ENCODE assay signal across 8 mouse cellular contexts in the genomic region with DNA sequence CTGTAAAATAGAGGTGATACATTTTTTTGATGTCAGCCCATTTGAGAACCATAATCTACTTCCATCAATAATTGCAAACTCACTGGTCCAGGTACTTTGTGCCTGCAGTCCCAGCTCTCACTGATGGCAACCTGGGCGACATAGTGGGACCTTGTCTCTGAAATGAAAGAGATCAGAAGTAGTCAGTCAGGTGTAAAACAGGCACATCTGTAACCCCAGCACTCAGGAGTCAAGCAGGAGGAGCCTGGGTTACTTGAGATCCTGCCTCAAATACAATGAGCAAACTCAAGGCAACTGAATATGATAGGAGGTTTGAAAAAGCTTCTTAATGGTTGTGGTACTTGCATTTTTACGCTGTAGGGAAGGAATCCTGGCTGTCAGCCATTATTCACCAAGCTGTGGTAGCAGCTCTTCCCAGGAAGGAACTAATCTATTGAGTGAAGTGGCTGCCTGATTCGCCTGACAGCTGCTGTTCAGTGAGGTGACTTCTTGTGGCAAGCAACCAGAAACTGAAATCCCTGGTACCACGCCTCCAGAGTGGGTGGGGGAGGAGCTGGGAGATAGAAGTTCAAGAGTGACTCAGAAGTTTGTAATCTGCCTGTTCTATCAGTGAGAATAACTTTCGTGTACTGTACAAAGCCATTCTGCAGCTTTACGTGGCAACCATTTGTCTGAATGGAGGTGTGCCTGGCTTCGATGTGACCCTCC. TPM values are rescaled to one million over a fixed set of nuclear protein-coding genes. Genes with fewer than 3 reads are reported as not detected.
A peak's percentile ranks its signal among the peaks of the same experiment; 100 is the strongest.
DNase-seq lines count a peak whose midpoint lies in the region; ATAC-seq and TF ChIP-seq lines count a peak whose summit lies in the region.

No protein-coding gene starts in this region.

- H3K4me1 ChIP-seq in ES-Bruce4 (ENCODE audit: control insufficient read depth, insufficient read depth, low read length): no peaks in the 10 kb centered on the region
- peaks cover 39 to 40% of the 10 kb centered on the region in 2 experiments for H3K4me1 ChIP-seq in liver, embryonic 14.5 days (replicated peaks; ENCODE audit: control insufficient read depth in 2 of 2, insufficient read depth in 2 of 2, low read length in 1 of 2)
- peaks cover 10% of the 10 kb centered on the region for H3K4me1 ChIP-seq in olfactory bulb, adult 2 months (ENCODE audit: control insufficient read depth, insufficient read depth, low read length)

- TF ChIP-seq POLR2A in ES-Bruce4 (IDR thresholded peaks at IDR 0.05; ENCODE audit: insufficient read depth, low read length): no peak
- no peak for TF ChIP-seq POLR2A in olfactory bulb, adult 2 months (IDR thresholded peaks at IDR 0.05; ENCODE audit: insufficient read depth, low read depth, low read length)

- H3K27ac ChIP-seq in ES-Bruce4 (ENCODE audit: insufficient read depth, low read length): peak overlapping the region; percentile 58; the same call in 1 of the 2 replicates
- H3K27ac ChIP-seq in liver, embryonic 14.5 days: peak overlapping the region; percentile 92
- H3K27ac ChIP-seq in olfactory bulb, adult 2 months (ENCODE audit: insufficient read depth, low read depth, low read length): peak overlapping the region; percentile 61

- no peak overlapping the region for H3K9ac ChIP-seq in ES-Bruce4 (ENCODE audit: low read depth, poor library complexity, severe bottlenecking)
- H3K9ac ChIP-seq in liver, embryonic 14.5 days (replicated peaks): peak overlapping the region; percentile 51

- no peak overlapping the region for H3K4me3 ChIP-seq in ES-Bruce4 (ENCODE audit: low read depth, low read length)
- H3K4me3 ChIP-seq in liver, embryonic 14.5 days (ENCODE audit: insufficient read depth in 1 of 2, low read depth in 2 of 2, low read length in 2 of 2): peak overlapping the region; percentile 31 to 50; a peak in 3 of 4 replicates
- no peak overlapping the region for H3K4me3 ChIP-seq in olfactory bulb, adult 2 months (ENCODE audit: insufficient read depth, low read depth, low read length)

- peaks cover 38% of the 10 kb centered on the region for H3K36me3 ChIP-seq in ES-Bruce4 (ENCODE audit: control insufficient read depth, insufficient read depth, low read length, poor library complexity, severe bottlenecking)
- H3K36me3 ChIP-seq in liver, embryonic 14.5 days (replicated peaks; ENCODE audit: control insufficient read depth, insufficient read depth, low read depth): peaks cover 20% of the 10 kb centered on the region

- no peaks in the 10 kb centered on the region for H3K27me3 ChIP-seq in ES-Bruce4 (ENCODE audit: control insufficient read depth, insufficient read depth, low read length, poor library complexity, severe bottlenecking)
- H3K27me3 ChIP-seq in liver, embryonic 14.5 days (ENCODE audit: control insufficient read depth, insufficient read depth, low read length): no peaks in the 10 kb centered on the region

- peak overlapping the region; percentile 68 for H3K4me2 ChIP-seq in liver, embryonic 14.5 days (ENCODE audit: low read depth)

- no peaks in the 10 kb centered on the region for H3K9me3 ChIP-seq in ES-Bruce4 (replicated peaks; ENCODE audit: control insufficient read depth, insufficient read depth, low read length, poor library complexity, severe bottlenecking)
- no peaks in the 10 kb centered on the region for H3K9me3 ChIP-seq in liver, embryonic 14.5 days (ENCODE audit: control insufficient read depth, low read length)

- no peak for TF ChIP-seq EP300 in ES-Bruce4 (IDR thresholded peaks at IDR 0.05; ENCODE audit: insufficient read depth, low read depth, low read length)
- peak; percentile 53 for TF ChIP-seq EP300 in liver, embryonic 14.5 days (IDR thresholded peaks at IDR 0.05; ENCODE audit: low read depth)

- ATAC-seq in granulocyte monocyte progenitor cell, adult 5-6 weeks (replicated peaks; ENCODE audit: poor library complexity, severe bottlenecking): peak; percentile 97
- peak; percentile 88 for ATAC-seq in liver, embryonic 14.5 days (ENCODE audit: insufficient read depth)

- WGBS in liver, embryonic 14.5 days (ENCODE audit: insufficient replicate concordance): 8% methylated on average over 7 of the region's 7 CpGs
- 15% methylated on average over 7 of the region's 7 CpGs for WGBS in olfactory bulb, adult 2 months

- peak; percentile 99 for DNase-seq in 3T3-L1 (ENCODE audit: low read depth, low spot score)
- peak; percentile 91 for DNase-seq in c-Kit-positive CD71-positive TER-119-positive erythroid progenitor cells, embryonic 14.5 days (ENCODE audit: low spot score)
- DNase-seq in kidney, adult 9 months: peak; percentile 84
- peak; percentile 79 to 88 (median 84) for DNase-seq in liver, embryonic 14.5 days (ENCODE audit: low read depth in 3 of 3, low spot score in 3 of 3)
- peak; percentile 81 for DNase-seq in thymus, postnatal 25 days

- no peak for TF ChIP-seq CTCF in ES-Bruce4 (IDR thresholded peaks at IDR 0.05; ENCODE audit: low read depth, low read length)
- no peak for TF ChIP-seq CTCF in liver, embryonic 14.5 days (IDR thresholded peaks at IDR 0.05; ENCODE audit: low read depth)
- no peak for TF ChIP-seq CTCF in olfactory bulb, adult 2 months (IDR thresholded peaks at IDR 0.05; ENCODE audit: insufficient read depth, low read depth, low read length)

RNA-seq across cellular contexts. Expression of a gene that starts 7.2 kb away (rescaled TPM):
- polyA plus RNA-seq in ES-Bruce4 (2011; ENCODE audit: insufficient read depth, insufficient read length, low read depth, missing spikeins): 197 and 202 TPM in 2 replicates
- 175 and 176 TPM in 2 replicates for total RNA-seq in granulocyte monocyte progenitor cell, adult 5-6 weeks (2014; fragmentation: Nextera tagmentation)
- 104 and 114 TPM in 2 replicates for total RNA-seq in granulocyte monocyte progenitor cell, adult 5-6 weeks (2017)
- polyA plus RNA-seq in liver, embryonic 14.5 days (2012; rRNA removed): 71.6 and 80.5 TPM in 2 replicates
- 117 and 126 TPM in 2 replicates for polyA plus RNA-seq in liver, embryonic 14.5 days (2014; fragmentation: Nextera tagmentation; extraction: Ambion mirVana)
- 262 TPM in 1 of 2 replicates, not detected in the other for polyA plus RNA-seq in olfactory bulb, adult 2 months (2012; ENCODE audit: insufficient read depth, insufficient read length, low replicate concordance, missing spikeins)

RNA-seq across cellular contexts. Expression of a gene that starts 22.5 kb away (rescaled TPM):
- 62.9 and 68.4 TPM in 2 replicates for polyA plus RNA-seq in ES-Bruce4 (2011; ENCODE audit: insufficient read depth, insufficient read length, low read depth, missing spikeins)
- total RNA-seq in granulocyte monocyte progenitor cell, adult 5-6 weeks (2014; fragmentation: Nextera tagmentation): 108 and 200 TPM in 2 replicates
- total RNA-seq in granulocyte monocyte progenitor cell, adult 5-6 weeks (2017): 135 TPM in 2 replicates
- 23.8 and 38.8 TPM in 2 replicates for polyA plus RNA-seq in liver, embryonic 14.5 days (2012; rRNA removed)
- 92.7 and 98.3 TPM in 2 replicates for polyA plus RNA-seq in liver, embryonic 14.5 days (2014; fragmentation: Nextera tagmentation; extraction: Ambion mirVana)
- polyA plus RNA-seq in olfactory bulb, adult 2 months (2012; ENCODE audit: insufficient read depth, insufficient read length, low replicate concordance, missing spikeins): not detected in 2 replicates

RNA-seq across cellular contexts. Expression of a gene that starts 24.1 kb away (rescaled TPM):
- polyA plus RNA-seq in ES-Bruce4 (2011; ENCODE audit: insufficient read depth, insufficient read length, low read depth, missing spikeins): 18.7 and 20.2 TPM in 2 replicates
- total RNA-seq in granulocyte monocyte progenitor cell, adult 5-6 weeks (2014; fragmentation: Nextera tagmentation): 20.8 and 28.4 TPM in 2 replicates
- 6.8 and 7.9 TPM in 2 replicates for total RNA-seq in granulocyte monocyte progenitor cell, adult 5-6 weeks (2017)
- 6.5 and 7.7 TPM in 2 replicates for polyA plus RNA-seq in liver, embryonic 14.5 days (2012; rRNA removed)
- 4.7 and 5.0 TPM in 2 replicates for polyA plus RNA-seq in liver, embryonic 14.5 days (2014; fragmentation: Nextera tagmentation; extraction: Ambion mirVana)
- polyA plus RNA-seq in olfactory bulb, adult 2 months (2012; ENCODE audit: insufficient read depth, insufficient read length, low replicate concordance, missing spikeins): not detected in 2 replicates

RNA-seq across cellular contexts. Expression of a gene that starts 32.2 kb away (rescaled TPM):
- polyA plus RNA-seq in ES-Bruce4 (2011; ENCODE audit: insufficient read depth, insufficient read length, low read depth, missing spikeins): 28.8 and 29.0 TPM in 2 replicates
- 58.1 and 60.1 TPM in 2 replicates for total RNA-seq in granulocyte monocyte progenitor cell, adult 5-6 weeks (2014; fragmentation: Nextera tagmentation)
- 9.1 and 11.3 TPM in 2 replicates for total RNA-seq in granulocyte monocyte progenitor cell, adult 5-6 weeks (2017)
- 7.4 and 7.7 TPM in 2 replicates for polyA plus RNA-seq in liver, embryonic 14.5 days (2012; rRNA removed)
- 4.3 and 5.5 TPM in 2 replicates for polyA plus RNA-seq in liver, embryonic 14.5 days (2014; fragmentation: Nextera tagmentation; extraction: Ambion mirVana)
- not detected in 2 replicates for polyA plus RNA-seq in olfactory bulb, adult 2 months (2012; ENCODE audit: insufficient read depth, insufficient read length, low replicate concordance, missing spikeins)

RNA-seq across cellular contexts. Expression of a gene that starts 41.6 kb away (rescaled TPM):
- polyA plus RNA-seq in ES-Bruce4 (2011; ENCODE audit: insufficient read depth, insufficient read length, low read depth, missing spikeins): 40.5 and 40.8 TPM in 2 replicates
- 22.7 and 25.7 TPM in 2 replicates for total RNA-seq in granulocyte monocyte progenitor cell, adult 5-6 weeks (2014; fragmentation: Nextera tagmentation)
- 9.8 and 16.2 TPM in 2 replicates for total RNA-seq in granulocyte monocyte progenitor cell, adult 5-6 weeks (2017)
- polyA plus RNA-seq in liver, embryonic 14.5 days (2012; rRNA removed): 11.5 and 13.3 TPM in 2 replicates
- polyA plus RNA-seq in liver, embryonic 14.5 days (2014; fragmentation: Nextera tagmentation; extraction: Ambion mirVana): 10.1 and 11.5 TPM in 2 replicates
- not detected in 2 replicates for polyA plus RNA-seq in olfactory bulb, adult 2 months (2012; ENCODE audit: insufficient read depth, insufficient read length, low replicate concordance, missing spikeins)

Comparison
In these comparisons a context has a peak if more than half of its experiments do, and no peak if none do; other contexts are left out.
1. H3K4me3 ChIP-seq: peak in liver, embryonic 14.5 days (2 of 2); none in ES-Bruce4 (single experiment) and olfactory bulb, adult 2 months (single experiment).
2. Peak in every context shown above with its lines, with median percentiles within 50 percentile points of each other: DNase-seq and H3K27ac ChIP-seq.